Mouse (Mus musculus): ENCODE results near the gene Sdc4. TPM values are rescaled to one million over a fixed set of nuclear protein-coding genes. Genes with fewer than 3 reads are reported as not detected.
A peak's percentile ranks its signal among the peaks of the same experiment; 100 is the strongest.

Sdc4 gene
- 10.5 and 11.3 TPM in 2 replicates for polyA plus RNA-seq (2016; fragmentation: Nextera tagmentation; extraction: Ambion mirVana)

DNA sequence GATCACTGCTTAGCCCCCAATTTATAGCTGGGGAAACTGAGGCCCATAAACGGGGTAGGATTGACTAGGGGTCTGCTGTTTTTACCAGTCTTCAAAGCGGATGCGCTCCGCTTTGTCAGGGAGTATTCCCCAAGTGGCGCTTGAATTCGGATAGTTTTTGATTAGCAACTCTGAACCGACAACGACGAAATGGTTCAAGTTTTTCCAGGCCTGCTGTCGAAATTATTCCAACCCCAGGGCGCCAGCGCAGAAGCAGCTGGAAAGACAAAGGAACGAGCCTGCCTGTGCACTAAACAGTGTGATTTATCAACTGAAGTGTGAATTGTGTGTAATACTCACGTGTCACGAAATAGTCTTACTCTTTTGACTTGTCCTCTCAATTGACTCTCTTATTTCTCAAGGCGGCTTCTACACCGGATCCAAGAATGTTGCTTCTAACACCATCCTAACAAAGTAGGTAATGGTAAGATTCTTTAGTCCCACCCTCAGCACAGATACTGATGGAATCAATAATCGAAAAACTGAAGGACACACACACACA, at the start of gene Sdc4:
TSS of gene Sdc4 (minus strand) at position 428 of the 541 bp plus-strand sequence.
- peak within 1 kb of the TSS; percentile 91 for H3K4me2 ChIP-seq (replicated peaks)
- peak within 1 kb of the TSS; percentile 52 for H3K4me3 ChIP-seq
- H3K36me3 ChIP-seq: no peaks in the 10 kb centered on the region
- peaks cover 24% of the 10 kb centered on the region for H3K4me1 ChIP-seq
- 7% methylated on average over 18 of the region's 18 CpGs for WGBS
- 0 out of 2 replicates have a peak, but pooled peaks have one; percentile 19 for ATAC-seq (ENCODE audit: low FRiP score, low read depth)
- no peak within 1 kb of the TSS for H3K27ac ChIP-seq (replicated peaks)
- H3K27me3 ChIP-seq: peaks cover 29% of the 10 kb centered on the region
- peak within 1 kb of the TSS; percentile 62 for H3K9ac ChIP-seq (replicated peaks)
- H3K9me3 ChIP-seq: no peaks in the 10 kb centered on the region

DNA sequence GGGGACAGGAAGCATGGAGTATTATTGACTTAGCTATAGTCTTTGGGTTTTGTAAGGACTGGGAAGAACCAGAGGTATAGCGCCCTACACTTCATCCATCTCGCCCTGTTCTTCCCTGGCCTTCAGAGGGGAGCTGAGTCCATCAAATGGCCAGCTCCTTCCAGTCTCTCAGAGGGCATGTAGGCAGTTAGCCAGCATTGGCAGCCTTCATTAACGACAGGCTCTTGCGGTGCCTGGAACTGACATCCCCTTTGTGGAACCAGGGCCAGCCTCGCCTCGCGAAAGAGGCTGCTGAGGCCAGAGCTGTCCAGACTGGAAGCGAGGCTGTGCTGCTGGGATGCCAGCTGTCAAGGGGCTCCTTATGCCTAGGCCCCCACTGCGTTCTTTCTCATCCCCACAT, 44.1 kb upstream of the Sdc4 start:
- H3K27me3 ChIP-seq: peaks cover 53% of the 10 kb centered on the region
- H3K9ac ChIP-seq (replicated peaks): no peak overlapping the region
- no peaks in the 10 kb centered on the region for H3K9me3 ChIP-seq
- peaks cover 7% of the 10 kb centered on the region; the same call in 1 of the 2 replicates for H3K36me3 ChIP-seq
- 65% methylated on average over 9 of the region's 9 CpGs for WGBS
- H3K4me1 ChIP-seq: peaks cover 18% of the 10 kb centered on the region
- no peak overlapping the region for H3K27ac ChIP-seq (replicated peaks)
- H3K4me2 ChIP-seq (replicated peaks): no peak overlapping the region
- H3K4me3 ChIP-seq: no peak overlapping the region
- no peak for ATAC-seq (ENCODE audit: low FRiP score, low read depth)

DNA sequence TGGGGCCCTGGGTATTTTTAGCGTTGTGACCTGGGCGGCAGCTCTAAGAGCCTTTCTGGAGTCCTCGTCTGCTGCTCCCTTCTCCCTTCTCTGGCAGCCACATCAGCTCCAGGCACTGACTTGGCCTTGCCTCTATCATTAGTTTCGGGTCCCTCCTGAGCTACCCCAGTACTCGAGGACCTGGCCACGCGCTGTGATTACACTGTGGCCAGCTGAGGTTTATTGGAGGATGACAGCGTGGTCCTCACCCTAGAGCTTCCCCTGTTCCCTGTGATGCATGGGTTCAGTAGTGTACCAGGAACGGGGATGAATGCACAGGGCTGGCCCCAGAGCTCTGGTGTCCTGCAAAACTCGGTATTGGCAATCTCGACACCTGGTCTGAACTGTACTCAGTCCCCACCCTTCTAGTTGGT, 43.4 kb upstream of the Sdc4 start:
- H3K27ac ChIP-seq (replicated peaks): no peak overlapping the region
- WGBS: 12% methylated on average over 11 of the region's 11 CpGs
- peak overlapping the region; percentile 64 for H3K9ac ChIP-seq (replicated peaks)
- H3K4me1 ChIP-seq: peaks cover 18% of the 10 kb centered on the region
- H3K36me3 ChIP-seq: peaks cover 7% of the 10 kb centered on the region; the same call in 1 of the 2 replicates
- peak overlapping the region; percentile 100 for H3K4me2 ChIP-seq (replicated peaks)
- H3K27me3 ChIP-seq: peaks cover 53% of the 10 kb centered on the region
- peak overlapping the region; percentile 76 for H3K4me3 ChIP-seq
- ATAC-seq (ENCODE audit: low FRiP score, low read depth): 0 out of 2 replicates have a peak, but pooled peaks have one; percentile 19
- no peaks in the 10 kb centered on the region for H3K9me3 ChIP-seq

DNA sequence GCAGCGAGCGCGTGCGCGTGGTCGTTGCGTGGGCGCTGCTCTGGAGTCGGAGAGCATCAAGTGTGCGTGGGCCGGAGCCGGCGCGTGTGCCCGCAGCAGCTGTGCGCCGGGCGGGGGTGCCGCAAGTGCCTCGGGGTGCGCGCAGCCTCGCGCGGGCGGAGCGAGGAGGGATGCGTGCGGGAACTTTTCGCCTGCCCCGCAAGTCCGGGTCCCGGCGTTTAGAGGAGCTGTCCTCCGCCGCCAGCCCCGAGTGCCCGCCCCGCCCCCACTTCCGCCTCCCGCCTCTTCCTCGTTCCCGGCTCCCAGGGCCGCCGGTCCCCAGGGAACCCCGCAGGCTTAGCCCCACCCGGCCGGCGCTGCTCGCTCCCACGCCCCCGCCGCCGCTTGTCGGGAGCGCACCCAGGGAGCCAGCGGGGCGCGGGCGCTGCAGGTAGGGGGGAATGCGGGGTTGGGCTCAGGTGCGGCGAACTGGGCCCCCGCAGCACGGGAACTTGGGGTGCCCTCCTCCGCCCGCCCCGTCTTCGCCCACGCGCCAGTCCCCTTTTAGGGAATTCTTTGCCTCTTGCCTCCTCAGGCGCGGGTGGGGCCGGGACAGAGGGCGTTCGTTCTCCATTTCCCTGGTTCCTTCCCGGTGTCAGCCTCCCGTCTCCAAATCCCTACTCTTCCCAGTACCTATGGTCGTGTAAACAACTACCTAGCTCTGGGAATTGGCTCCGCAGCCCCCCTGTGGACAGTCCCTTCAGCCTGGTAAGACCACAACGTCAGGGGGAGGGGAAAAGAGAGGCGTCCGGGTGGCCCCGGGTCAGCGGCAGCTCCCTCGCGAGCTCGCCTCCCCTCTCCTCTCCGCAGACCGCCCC, 42.8 kb upstream of the Sdc4 start:
- peak overlapping the region; percentile 76 for H3K4me3 ChIP-seq
- H3K27ac ChIP-seq (replicated peaks): no peak overlapping the region
- peaks cover 18% of the 10 kb centered on the region for H3K4me1 ChIP-seq
- ATAC-seq (ENCODE audit: low FRiP score, low read depth): peak; percentile 49
- H3K27me3 ChIP-seq: peaks cover 53% of the 10 kb centered on the region
- WGBS: under 1% methylated on average over 83 of the region's 90 CpGs
- H3K36me3 ChIP-seq: peaks cover 7% of the 10 kb centered on the region; the same call in 1 of the 2 replicates
- H3K9ac ChIP-seq (replicated peaks): peak overlapping the region; percentile 64
- no peaks in the 10 kb centered on the region for H3K9me3 ChIP-seq
- H3K4me2 ChIP-seq (replicated peaks): peak overlapping the region; percentile 100

DNA sequence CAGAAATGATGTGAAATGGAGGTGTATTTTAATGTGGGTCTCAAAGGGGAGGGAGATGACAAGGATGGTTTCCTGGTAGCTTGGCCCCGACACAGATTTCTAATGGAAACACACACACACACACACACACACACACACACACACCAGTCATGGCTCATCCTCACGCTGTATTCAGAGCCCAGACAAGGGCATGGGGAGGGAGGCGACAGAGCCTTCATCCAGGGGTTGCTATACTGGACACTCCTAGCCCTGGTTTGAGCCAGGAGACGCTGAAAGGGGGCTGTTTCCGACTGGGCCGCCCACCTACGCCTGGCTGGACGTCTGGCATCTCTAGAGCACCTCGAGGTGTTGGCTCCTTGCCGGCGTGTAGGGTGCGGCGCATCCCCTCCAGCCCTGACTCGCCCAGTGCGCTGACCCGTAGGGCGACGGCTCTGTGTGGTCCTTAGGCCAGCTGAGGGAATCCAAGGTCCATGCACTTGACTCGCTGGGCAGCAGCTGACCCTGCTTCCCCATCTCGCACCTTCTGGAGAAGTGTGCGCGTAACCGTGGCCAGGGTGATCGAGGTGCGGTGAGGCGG, 42.1 kb upstream of the Sdc4 start, which contains the start of gene Dbndd2:
TSS of gene Dbndd2 (plus strand) at position 426 of the 577 bp plus-strand sequence.
- WGBS: 2% methylated on average over 26 of the region's 26 CpGs
- Histone ChIP-seq H3K27ac (replicated peaks) (no peak within 1 kb of the TSS), H3K27me3 (peaks cover 53% of the 10 kb centered on the region), H3K9ac (replicated peaks) (peak within 1 kb of the TSS; percentile 64), H3K36me3 (peaks cover 7% of the 10 kb centered on the region; the same call in 1 of the 2 replicates), H3K4me3 (peak within 1 kb of the TSS; percentile 76), H3K4me2 (replicated peaks) (peak within 1 kb of the TSS; percentile 100), H3K4me1 (peaks cover 18% of the 10 kb centered on the region), H3K9me3 (no peaks in the 10 kb centered on the region)
- peak; percentile 41; the same call in 1 of the 2 replicates for ATAC-seq (ENCODE audit: low FRiP score, low read depth)

DNA sequence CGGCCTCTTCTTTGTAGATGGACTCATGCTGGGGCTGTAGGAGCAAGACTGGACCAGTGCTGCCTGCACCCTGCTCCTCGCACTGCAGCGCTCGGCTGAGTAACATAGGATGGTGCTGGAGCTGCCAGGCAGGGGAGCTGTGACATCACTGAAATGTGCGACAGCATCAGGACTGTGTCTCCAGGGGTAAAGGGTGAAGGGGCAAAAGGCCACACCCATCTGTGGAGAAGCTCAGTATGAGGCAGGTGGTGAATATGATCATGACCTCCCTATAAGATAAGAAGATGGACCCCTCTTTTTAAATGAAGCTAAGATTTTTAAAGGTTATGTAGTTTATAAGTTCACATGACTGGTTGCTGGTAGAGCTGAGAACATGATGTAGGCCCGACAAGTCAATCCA, 29.9 kb upstream of the Sdc4 start, which contains the start of gene Trp53tg5:
TSS of gene Trp53tg5 (minus strand) at position 101 of the 400 bp plus-strand sequence.
- Histone ChIP-seq H3K4me1 (no peaks in the 10 kb centered on the region), H3K4me2 (replicated peaks) (no peak within 1 kb of the TSS), H3K4me3 (no peak within 1 kb of the TSS), H3K36me3 (peaks cover 25% of the 10 kb centered on the region; the same call in 1 of the 2 replicates), H3K9ac (replicated peaks) (no peak within 1 kb of the TSS), H3K9me3 (no peaks in the 10 kb centered on the region), H3K27me3 (no peaks in the 10 kb centered on the region), H3K27ac (replicated peaks) (no peak within 1 kb of the TSS)
- no peak for ATAC-seq (ENCODE audit: low FRiP score, low read depth)
- WGBS: 89% methylated on average over 6 of the region's 6 CpGs

DNA sequence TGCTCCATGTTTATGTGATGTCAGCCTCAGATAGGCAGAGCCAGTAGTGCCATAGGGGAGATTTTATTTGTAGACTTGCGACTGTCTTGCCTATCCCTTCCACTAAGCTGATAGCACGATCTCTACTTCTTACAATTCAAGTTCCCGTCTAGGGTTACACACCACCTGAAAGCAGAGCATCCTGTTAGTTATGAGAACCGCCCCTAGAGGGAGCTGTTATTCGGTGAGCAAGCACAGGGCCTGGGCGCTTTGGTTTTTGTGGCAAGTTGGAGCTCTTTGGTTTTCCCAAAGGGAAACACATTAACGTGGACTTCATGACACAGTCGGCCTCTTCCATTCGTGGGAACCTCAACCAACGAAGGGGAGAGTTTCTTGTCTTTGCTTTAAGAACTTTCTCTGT, 26.6 kb upstream of the Sdc4 start:
- peaks cover 33% of the 10 kb centered on the region for H3K36me3 ChIP-seq
- no peak for ATAC-seq (ENCODE audit: low FRiP score, low read depth)
- no peaks in the 10 kb centered on the region for H3K4me1 ChIP-seq
- WGBS: 30% methylated on average over 10 of the region's 10 CpGs
- no peaks in the 10 kb centered on the region for H3K27me3 ChIP-seq
- H3K4me3 ChIP-seq: no peak overlapping the region
- no peaks in the 10 kb centered on the region for H3K9me3 ChIP-seq
- no peak overlapping the region for H3K9ac ChIP-seq (replicated peaks)
- H3K4me2 ChIP-seq (replicated peaks): no peak overlapping the region
- H3K27ac ChIP-seq (replicated peaks): no peak overlapping the region

DNA sequence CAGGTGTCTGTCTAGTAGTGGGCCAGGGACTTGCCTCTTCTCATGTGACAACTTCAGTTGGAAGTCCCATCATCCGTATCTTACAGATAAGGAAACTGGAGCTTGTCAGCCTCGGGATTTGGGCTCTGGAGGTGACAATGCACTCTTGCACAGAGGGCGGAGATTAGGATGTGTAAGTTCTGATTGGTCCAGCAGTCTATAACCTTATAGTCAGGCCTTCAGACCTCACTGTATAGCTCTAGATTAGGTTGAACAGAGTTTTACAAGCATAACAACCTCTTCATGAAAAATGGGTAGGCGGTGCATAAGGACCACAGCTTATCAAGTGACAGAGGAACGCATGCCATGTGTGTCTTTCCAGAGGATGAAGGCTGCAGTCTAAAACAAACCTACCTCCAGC, 23.1 kb upstream of the Sdc4 start:
- Histone ChIP-seq H3K4me1 (peaks cover 11% of the 10 kb centered on the region), H3K9ac (replicated peaks) (no peak overlapping the region), H3K4me3 (no peak overlapping the region), H3K27me3 (no peaks in the 10 kb centered on the region), H3K9me3 (no peaks in the 10 kb centered on the region), H3K36me3 (peaks cover 42% of the 10 kb centered on the region), H3K27ac (replicated peaks) (no peak overlapping the region), H3K4me2 (replicated peaks) (no peak overlapping the region)
- ATAC-seq (ENCODE audit: low FRiP score, low read depth): no peak
- WGBS: 88% methylated on average over 5 of the region's 5 CpGs

DNA sequence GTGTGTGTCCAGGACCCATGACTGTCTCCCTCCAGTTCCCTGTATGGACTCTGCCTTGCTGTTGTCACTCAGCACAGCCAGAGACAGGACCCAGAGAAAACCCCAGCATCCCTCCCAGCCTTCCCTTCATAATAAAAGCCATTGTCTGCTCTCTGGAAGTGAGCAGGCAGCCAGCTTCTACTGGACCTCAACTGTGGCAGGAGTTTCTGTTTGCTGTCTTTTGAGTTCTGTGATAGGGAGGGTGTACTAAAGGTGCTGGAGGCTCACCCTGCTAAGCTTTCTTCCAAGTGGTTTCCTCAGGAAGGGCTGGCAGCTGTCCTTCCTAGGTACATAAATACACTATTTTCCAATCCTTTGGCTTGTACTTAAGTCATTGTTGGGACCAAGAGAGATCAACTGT, 21.5 kb upstream of the Sdc4 start:
- ATAC-seq (ENCODE audit: low FRiP score, low read depth): no peak

DNA sequence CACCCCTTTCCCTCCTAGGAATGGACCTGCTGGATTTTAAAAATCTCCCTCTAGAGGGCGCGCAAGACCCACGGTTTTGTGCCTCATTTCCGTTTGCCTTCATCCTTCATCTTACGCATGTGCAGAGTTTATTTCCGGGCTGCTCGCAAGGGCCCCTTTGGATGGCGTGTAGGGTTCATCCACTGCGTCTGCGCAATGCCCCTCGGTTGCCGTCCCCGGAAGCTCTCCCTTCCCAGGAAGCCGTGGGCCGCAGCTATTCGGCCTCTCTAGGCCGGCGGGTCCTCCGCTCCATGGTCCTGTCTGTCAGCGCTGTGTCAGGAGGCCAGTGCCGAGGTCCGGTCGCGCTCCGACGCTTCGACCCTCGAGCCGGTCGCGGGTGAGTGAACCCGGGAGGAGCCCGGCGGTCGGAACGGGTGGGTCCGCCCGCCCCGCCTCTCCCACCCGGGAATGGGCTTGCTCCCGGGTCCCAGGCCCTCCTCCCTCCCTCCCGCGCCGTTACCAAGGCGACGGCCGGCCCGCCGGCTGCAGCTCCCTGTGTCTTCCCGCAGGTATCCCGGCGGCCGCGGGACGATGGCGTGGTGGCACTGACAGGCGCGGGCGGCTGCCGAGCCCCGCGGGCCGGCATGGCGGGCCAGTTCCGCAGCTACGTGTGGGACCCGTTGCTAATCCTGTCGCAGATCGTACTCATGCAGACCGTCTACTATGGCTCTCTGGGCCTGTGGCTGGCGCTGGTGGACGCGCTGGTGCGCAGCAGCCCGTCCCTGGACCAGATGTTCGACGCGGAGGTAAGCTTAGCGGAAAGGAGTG, 17.3 kb upstream of the Sdc4 start, which contains the start of gene Gm20458:
TSS of gene Gm20458 (plus strand) at position 223 of the 807 bp plus-strand sequence.
- Histone ChIP-seq H3K4me2 (replicated peaks) (peak within 1 kb of the TSS; percentile 69), H3K9ac (replicated peaks) (peak within 1 kb of the TSS; percentile 75), H3K27me3 (no peaks in the 10 kb centered on the region), H3K4me3 (peak within 1 kb of the TSS; percentile 71), H3K9me3 (no peaks in the 10 kb centered on the region), H3K27ac (replicated peaks) (peak within 1 kb of the TSS; percentile 87), H3K4me1 (peaks cover 24% of the 10 kb centered on the region), H3K36me3 (peaks cover 25% of the 10 kb centered on the region)
- peak; percentile 98 for ATAC-seq (ENCODE audit: low FRiP score, low read depth)
- WGBS: under 1% methylated on average over 70 of the region's 79 CpGs

More for the DNA sequence above, 21.5 kb upstream of the Sdc4 start:
- H3K9ac ChIP-seq (replicated peaks): no peak overlapping the region
- H3K36me3 ChIP-seq: peaks cover 42% of the 10 kb centered on the region
- no peak overlapping the region for H3K4me2 ChIP-seq (replicated peaks)
- H3K27ac ChIP-seq (replicated peaks): no peak overlapping the region
- H3K4me3 ChIP-seq: no peak overlapping the region
- peaks cover 14% of the 10 kb centered on the region for H3K4me1 ChIP-seq
- no peaks in the 10 kb centered on the region for H3K9me3 ChIP-seq
- no peaks in the 10 kb centered on the region for H3K27me3 ChIP-seq

DNA sequence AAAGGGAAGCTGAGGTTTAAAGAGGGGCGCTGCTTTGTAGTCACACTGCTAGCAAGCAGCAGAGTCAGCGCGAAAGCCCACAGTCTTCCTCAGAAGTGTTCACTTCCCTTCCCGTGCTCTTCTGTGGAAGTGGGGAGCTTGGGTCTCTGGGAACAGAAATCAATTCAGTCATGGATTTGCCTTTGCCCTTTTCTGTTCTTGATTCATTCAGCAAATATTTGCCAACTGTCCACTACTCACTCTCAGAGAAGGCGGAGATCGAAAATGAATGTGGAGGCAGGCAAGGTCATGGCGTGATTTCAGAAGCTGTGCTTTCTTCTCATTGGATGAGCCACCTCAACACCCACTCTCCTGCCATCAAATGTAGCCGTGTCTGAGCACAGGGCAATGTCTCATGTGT, 14.8 kb upstream of the Sdc4 start:
- H3K4me1 ChIP-seq: peaks cover 24% of the 10 kb centered on the region
- no peak for ATAC-seq (ENCODE audit: low FRiP score, low read depth)
- no peak overlapping the region for H3K27ac ChIP-seq (replicated peaks)
- no peaks in the 10 kb centered on the region for H3K9me3 ChIP-seq
- no peaks in the 10 kb centered on the region for H3K27me3 ChIP-seq
- H3K4me2 ChIP-seq (replicated peaks): no peak overlapping the region
- H3K4me3 ChIP-seq: no peak overlapping the region
- H3K9ac ChIP-seq (replicated peaks): no peak overlapping the region
- 0 out of 2 replicates have a peak, but pooled peaks cover 4% of the 10 kb centered on the region for H3K36me3 ChIP-seq
- WGBS: 86% methylated on average over 8 of the region's 8 CpGs
